Mouse (Mus musculus) testis, adult 2 months (tissue): ENCODE data around the gene Abhd11. TPM values are rescaled to one million over a fixed set of nuclear protein-coding genes. Genes with fewer than 3 reads are reported as not detected.
A peak's percentile ranks its signal among the peaks of the same experiment; 100 is the strongest.

Source experiments
- H3K27ac ChIP-seq: fragments of 200-500 bp; 2 replicates; pipeline ENCODE4 v1.5.1; 2012; ENCODE audit warnings: low read depth, low read length; ENCODE audit not compliant: control insufficient read depth, insufficient read depth
- H3K27me3 ChIP-seq: fragments of 200-500 bp; 2 replicates; pipeline ENCODE4 v1.6.1; 2012; ENCODE audit warnings: mild to moderate bottlenecking, low read length, moderate library complexity; ENCODE audit not compliant: control insufficient read depth, insufficient read depth
- H3K36me3 ChIP-seq: fragments of 200-500 bp; 2 replicates; pipeline ENCODE4 v1.6.1; 2012; ENCODE audit warnings: mild to moderate bottlenecking, low read length; ENCODE audit not compliant: control insufficient read depth, insufficient read depth
- H3K4me1 ChIP-seq: fragments of 200-500 bp; 2 replicates; pipeline ENCODE4 v1.6.1; 2012; ENCODE audit warnings: low read length; ENCODE audit not compliant: control insufficient read depth, insufficient read depth
- H3K4me3 ChIP-seq: fragments of 200-500 bp; 2 replicates; pipeline ENCODE4 v1.5.1; 2012; ENCODE audit warnings: low read depth, mild to moderate bottlenecking, low read length, moderate library complexity, mixed read lengths; ENCODE audit not compliant: control insufficient read depth
- CTCF ChIP-seq: fragments of 200-500 bp; IDR thresholded peaks from 2 replicates; pipeline ENCODE4 v1.5.1; 2012; ENCODE audit warnings: low read depth, mild to moderate bottlenecking, inconsistent platforms, low read length, moderate library complexity; ENCODE audit not compliant: control insufficient read depth, insufficient read depth, insufficient replicate concordance
- POLR2A ChIP-seq: fragments of 200-500 bp; IDR thresholded peaks from 2 replicates; pipeline ENCODE4 v1.6.1; 2012; ENCODE audit warnings: low read depth, mild to moderate bottlenecking, inconsistent platforms, low read length, moderate library complexity; ENCODE audit not compliant: control insufficient read depth
- polyA plus RNA-seq: library from polyadenylated mRNA; depleted of rRNA; stranded (reverse); fragments of >200 nt; gene quantifications from 2 replicates; pipeline ENCODE4 v1.2.3, GENCODE M21; 2012

The Abhd11 gene
- polyA plus RNA-seq, 1 experiment, result 102 TPM

DNA sequence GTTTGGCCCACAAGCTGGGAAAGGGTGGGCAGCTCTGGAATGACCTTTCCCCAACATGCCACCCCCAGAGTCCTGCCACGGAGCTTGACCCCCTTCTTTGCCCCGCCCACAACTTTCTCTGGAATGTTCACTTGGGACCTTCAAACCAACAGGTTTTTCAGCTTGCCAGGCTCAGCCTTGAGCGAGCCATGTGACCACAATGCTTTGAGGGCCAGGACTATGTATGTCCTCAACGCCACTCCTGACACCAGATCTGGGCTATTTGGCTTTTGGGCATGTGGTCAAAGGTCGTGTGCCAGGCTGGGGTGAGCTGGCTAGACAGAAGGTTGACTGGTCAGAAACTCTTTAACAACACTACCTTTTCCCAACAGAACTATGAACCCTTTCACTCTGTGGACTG is 6.8 kb upstream of the Abhd11 start:
- no peak overlapping the region for H3K27ac ChIP-seq
- H3K27me3 ChIP-seq, result no peaks in the 10 kb centered on the region
- H3K4me1 ChIP-seq, result peaks cover 15% of the 10 kb centered on the region
- H3K4me3 ChIP-seq, result peak overlapping the region; percentile 52
- H3K36me3 ChIP-seq, result no peaks in the 10 kb centered on the region
- TF ChIP-seq POLR2A, result no peak
- no peak for TF ChIP-seq CTCF

DNA sequence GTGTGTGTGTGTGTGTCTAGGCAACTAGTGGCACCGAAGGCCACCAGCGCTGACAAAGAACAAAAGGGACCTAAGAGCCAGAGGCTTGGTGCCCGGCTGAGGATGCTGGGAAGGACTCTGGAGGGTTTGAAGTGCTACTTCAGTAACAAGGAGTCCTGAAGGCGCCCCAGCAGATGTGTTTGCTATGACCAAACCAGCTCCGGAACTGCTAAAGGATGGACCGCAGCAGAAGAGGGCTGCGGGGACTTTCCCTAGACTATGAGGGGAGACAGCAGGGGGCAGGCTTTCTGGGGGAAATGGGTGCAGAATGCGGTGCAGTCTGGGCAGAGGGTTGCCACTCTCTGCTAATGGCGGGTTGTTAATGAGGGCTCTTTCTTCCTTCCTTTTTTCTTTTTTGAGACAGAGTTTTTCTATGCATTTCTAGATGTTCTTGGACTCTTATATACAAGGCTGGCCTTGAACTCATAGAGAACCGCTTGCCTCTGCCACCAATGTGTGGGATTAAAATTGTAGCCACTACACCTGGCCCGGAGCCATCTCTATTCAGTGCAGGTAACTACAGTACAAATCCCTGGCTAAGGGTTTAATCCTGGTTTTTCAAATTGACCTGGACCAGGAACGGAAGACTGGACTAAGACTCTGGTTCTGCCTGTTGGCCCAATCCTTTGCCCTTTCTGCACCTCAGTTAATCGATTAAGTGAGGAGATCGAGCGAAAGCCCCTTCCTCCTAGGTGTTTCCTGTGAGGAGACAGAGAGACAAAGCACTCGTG is 965 bp upstream of the Abhd11 start:
- no peaks in the 10 kb centered on the region for H3K27me3 ChIP-seq
- no peaks in the 10 kb centered on the region for H3K36me3 ChIP-seq
- peak overlapping the region; percentile 76 for H3K27ac ChIP-seq
- H3K4me1 ChIP-seq, result peaks cover 20% of the 10 kb centered on the region
- TF ChIP-seq POLR2A (no peak), CTCF (no peak)
- peak overlapping the region; percentile 91 for H3K4me3 ChIP-seq

GRCm38 (mm10) chr5:135009590-135010319 is 803 bp downstream of the Abhd11 start:
- H3K4me3 ChIP-seq, result peak overlapping the region; percentile 91
- H3K27ac ChIP-seq, result peak overlapping the region; percentile 98
- no peaks in the 10 kb centered on the region for H3K36me3 ChIP-seq
- no peaks in the 10 kb centered on the region for H3K27me3 ChIP-seq
- TF ChIP-seq POLR2A (peak; percentile 29; the same call in 1 of the 2 replicates), CTCF (no peak)
- peaks cover 20% of the 10 kb centered on the region for H3K4me1 ChIP-seq

DNA sequence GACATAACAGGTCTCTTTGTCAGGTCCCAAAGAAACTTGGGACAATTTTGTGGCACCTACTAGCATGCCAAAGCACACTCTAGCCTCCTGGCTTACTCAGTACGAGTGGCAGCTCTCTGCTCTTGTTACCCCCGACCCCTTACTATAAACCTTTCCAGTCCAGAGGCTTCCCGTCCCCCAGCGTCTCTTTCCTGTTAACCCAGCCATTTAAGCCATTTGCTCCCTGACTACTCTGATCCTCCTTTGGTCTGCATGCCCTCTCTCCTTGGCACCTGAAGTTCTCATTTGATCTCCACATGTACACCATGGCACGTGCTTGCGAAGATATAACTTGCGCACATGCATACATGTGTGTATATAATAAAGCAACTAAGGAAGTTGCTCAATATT is 1.4 kb downstream of the Abhd11 start:
- peak overlapping the region; percentile 91; the same call in 1 of the 2 replicates for H3K4me3 ChIP-seq
- no peaks in the 10 kb centered on the region for H3K36me3 ChIP-seq
- H3K27ac ChIP-seq, result no peak overlapping the region
- TF ChIP-seq CTCF (no peak), POLR2A (no peak)
- peaks cover 20% of the 10 kb centered on the region for H3K4me1 ChIP-seq
- no peaks in the 10 kb centered on the region for H3K27me3 ChIP-seq

- peaks cover 20% of the 10 kb centered on the region for H3K4me1 ChIP-seq
- no peak for TF ChIP-seq CTCF
- TF ChIP-seq POLR2A, result no peak
- H3K27me3 ChIP-seq, result no peaks in the 10 kb centered on the region
- no peaks in the 10 kb centered on the region for H3K36me3 ChIP-seq
- H3K27ac ChIP-seq, result no peak overlapping the region
- no peak overlapping the region for H3K4me3 ChIP-seq
These were observed 2.1 kb downstream of the Abhd11 start for GRCm38 (mm10) chr5:135010841-135011743.

- Histone ChIP-seq H3K36me3 (no peaks in the 10 kb centered on the region), H3K4me1 (peaks cover 20% of the 10 kb centered on the region), H3K4me3 (no peak overlapping the region), H3K27ac (no peak overlapping the region), H3K27me3 (no peaks in the 10 kb centered on the region)
- no peak for TF ChIP-seq POLR2A
- no peak for TF ChIP-seq CTCF
These were observed 3.1 kb downstream of the Abhd11 start for GRCm38 (mm10) chr5:135011809-135012613.
